Mouse (Mus musculus): ENCODE measurements around the gene Ptpn21. TPM values are rescaled to one million over a fixed set of nuclear protein-coding genes. Genes with fewer than 3 reads are reported as not detected.

Gene Ptpn21
- 2.9 and 4.9 TPM in 2 replicates for polyA plus RNA-seq (2014; fragmentation: Nextera tagmentation; extraction: Ambion mirVana)

DNA sequence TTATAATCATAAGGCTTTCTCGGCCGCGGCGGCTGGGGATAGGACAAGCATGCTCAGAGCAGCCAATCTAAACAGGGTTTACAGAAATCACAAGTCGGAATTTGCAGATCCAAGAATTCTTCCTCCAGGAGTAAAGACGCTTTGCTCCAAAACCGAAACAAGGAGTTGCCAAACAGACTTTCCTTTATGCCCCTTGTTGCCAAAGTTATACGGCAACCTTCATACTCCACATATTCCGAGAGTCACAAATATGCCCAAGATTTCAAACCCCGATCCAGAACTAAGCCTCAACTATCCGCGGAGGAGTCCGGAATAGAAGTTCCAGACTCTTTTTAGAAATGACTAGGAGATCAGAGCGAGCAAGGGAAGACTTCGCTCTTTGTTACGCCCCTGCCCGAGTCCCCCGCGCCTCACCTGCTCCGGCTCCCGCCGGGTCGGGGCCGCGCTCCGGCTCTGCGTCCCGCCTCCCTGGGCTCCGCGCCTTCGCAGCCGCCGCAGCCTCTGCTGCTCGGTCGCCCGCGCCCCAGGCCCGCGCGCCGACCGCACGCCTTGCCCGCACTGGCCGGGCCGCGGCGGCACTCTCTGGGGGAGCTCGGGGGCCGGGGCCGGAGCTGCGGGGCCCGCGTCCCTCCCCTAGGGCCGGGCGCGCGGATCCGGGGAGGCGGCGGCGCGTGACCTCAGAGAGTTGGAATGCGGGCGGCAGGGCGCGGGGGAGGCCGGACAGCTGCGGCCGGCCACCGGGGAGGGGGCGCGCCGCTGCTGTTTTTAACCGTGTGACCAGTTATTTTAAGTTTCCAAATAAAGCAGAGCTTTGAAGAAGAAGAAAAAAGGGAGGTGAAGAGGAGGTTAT lies at the start of gene Ptpn21:
Gene Ptpn21, minus strand, starts transcription at position 455 of the 850 bp plus-strand sequence.
- Histone ChIP-seq H3K4me3 (replicated peaks; ENCODE audit: low read length) (peak within 1 kb of the TSS; percentile 62), H3K9me3 (ENCODE audit: control insufficient read depth, low read length) (no peaks in the 10 kb centered on the region), H3K4me2 (replicated peaks) (peak within 1 kb of the TSS; percentile 69), H3K36me3 (replicated peaks; ENCODE audit: control insufficient read depth, insufficient read depth) (no peaks in the 10 kb centered on the region), H3K27ac (no peak within 1 kb of the TSS), H3K9ac (peak within 1 kb of the TSS; percentile 67), H3K27me3 (ENCODE audit: control insufficient read depth, insufficient read depth, low read length) (peaks cover 22% of the 10 kb centered on the region), H3K4me1 (replicated peaks; ENCODE audit: control insufficient read depth, insufficient read depth, low read length) (peaks cover 23% of the 10 kb centered on the region; the same call in 1 of the 2 replicates)
- under 1% methylated on average over 75 of the region's 75 CpGs for WGBS
- DNase-seq (ENCODE audit: low spot score): peak; percentile 57
- ATAC-seq (ENCODE audit: low FRiP score): peak; percentile 14; the same call in 1 of the 2 replicates

DNA sequence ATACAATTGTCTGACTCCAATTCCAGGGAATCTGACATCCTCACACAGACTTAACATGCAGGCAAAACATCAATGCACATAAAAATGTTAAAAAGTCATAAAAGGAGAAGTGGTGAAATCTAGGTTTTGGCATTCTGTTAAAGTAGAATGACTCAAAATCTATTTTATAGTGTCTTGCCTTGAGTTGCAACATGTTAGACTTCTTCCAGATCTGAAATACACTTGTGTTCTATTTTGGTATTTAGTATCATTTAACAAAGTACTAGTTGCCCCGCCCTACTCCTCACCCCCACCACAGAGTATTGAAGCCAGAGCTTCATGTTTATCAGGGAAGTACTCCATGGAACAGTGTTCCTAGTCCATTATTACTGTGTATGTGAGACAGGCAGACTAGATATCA lies 47.0 kb upstream of the Ptpn21 start:
- Histone ChIP-seq H3K4me1 (replicated peaks; ENCODE audit: control insufficient read depth, insufficient read depth, low read length) (no peaks in the 10 kb centered on the region), H3K36me3 (replicated peaks; ENCODE audit: control insufficient read depth, insufficient read depth) (peaks cover 95% of the 10 kb centered on the region), H3K27ac (no peak overlapping the region), H3K9me3 (ENCODE audit: control insufficient read depth, low read length) (no peaks in the 10 kb centered on the region), H3K9ac (no peak overlapping the region), H3K27me3 (ENCODE audit: control insufficient read depth, insufficient read depth, low read length) (no peaks in the 10 kb centered on the region), H3K4me3 (replicated peaks; ENCODE audit: low read length) (no peak overlapping the region), H3K4me2 (replicated peaks) (no peak overlapping the region)
- ATAC-seq (ENCODE audit: low FRiP score): no peak
- WGBS: 100% methylated on average over 1 of the region's 1 CpGs
- DNase-seq (ENCODE audit: low spot score): no peak

DNA sequence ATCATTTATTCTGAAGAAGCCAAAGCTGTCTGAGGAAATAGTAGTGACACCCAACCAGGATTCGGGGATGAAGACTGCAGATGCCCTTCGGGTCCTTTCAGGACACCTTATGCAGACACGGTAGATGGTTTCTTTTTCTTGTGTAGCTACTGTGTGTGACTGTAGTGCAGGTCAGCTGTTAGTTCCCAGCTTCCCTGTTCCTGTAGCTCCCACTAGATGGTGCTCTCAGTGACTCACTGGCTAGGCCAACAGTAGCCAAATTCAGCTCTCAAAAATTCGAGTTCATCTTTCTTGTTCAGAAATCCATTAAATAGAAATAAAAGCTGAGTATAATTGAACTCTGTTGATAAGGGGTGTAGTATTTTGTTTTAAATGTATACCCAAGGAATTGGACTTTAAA lies 41.9 kb upstream of the Ptpn21 start:
- Histone ChIP-seq H3K4me1 (replicated peaks; ENCODE audit: control insufficient read depth, insufficient read depth, low read length) (no peaks in the 10 kb centered on the region), H3K9me3 (ENCODE audit: control insufficient read depth, low read length) (no peaks in the 10 kb centered on the region), H3K27ac (no peak overlapping the region), H3K9ac (no peak overlapping the region), H3K36me3 (replicated peaks; ENCODE audit: control insufficient read depth, insufficient read depth) (peaks cover 92% of the 10 kb centered on the region), H3K4me3 (replicated peaks; ENCODE audit: low read length) (no peak overlapping the region), H3K4me2 (replicated peaks) (no peak overlapping the region), H3K27me3 (ENCODE audit: control insufficient read depth, insufficient read depth, low read length) (no peaks in the 10 kb centered on the region)
- 0 out of 2 replicates have a peak, but pooled peaks have one; percentile 40 for ATAC-seq (ENCODE audit: low FRiP score)
- DNase-seq (ENCODE audit: low spot score): peak; percentile 58
- 78% methylated on average over 4 of the region's 4 CpGs for WGBS

DNA sequence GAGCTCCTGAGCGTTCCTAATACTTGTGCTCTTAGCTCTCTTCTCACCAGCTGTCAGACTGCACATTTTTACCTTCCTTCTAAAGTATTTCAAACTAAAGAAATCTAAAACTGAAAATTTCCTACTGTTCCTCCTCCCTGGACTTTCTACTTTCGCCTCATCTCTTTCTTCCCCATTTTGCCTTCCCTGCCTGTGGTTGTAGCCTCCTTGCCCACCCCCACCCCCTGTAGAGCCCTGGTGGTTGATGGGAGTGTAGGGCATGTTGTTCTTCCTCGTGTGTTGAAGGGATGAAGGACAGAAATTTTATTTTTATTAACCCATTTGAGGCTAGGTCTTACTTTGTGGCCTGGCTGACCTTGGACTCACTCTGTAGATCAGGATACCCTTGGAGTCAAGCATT lies 40.3 kb upstream of the Ptpn21 start:
- H3K9ac ChIP-seq: no peak overlapping the region
- 81% methylated on average over 3 of the region's 3 CpGs for whole genome bisulfite sequencing
- DNase-seq (ENCODE audit: low spot score) (no peak), ATAC-seq (ENCODE audit: low FRiP score) (no peak)
- no peak overlapping the region for H3K27ac ChIP-seq
- H3K4me3 ChIP-seq (replicated peaks; ENCODE audit: low read length): no peak overlapping the region
- H3K27me3 ChIP-seq (ENCODE audit: control insufficient read depth, insufficient read depth, low read length): no peaks in the 10 kb centered on the region
- peaks cover 91% of the 10 kb centered on the region for H3K36me3 ChIP-seq (replicated peaks; ENCODE audit: control insufficient read depth, insufficient read depth)
- H3K4me1 ChIP-seq (replicated peaks; ENCODE audit: control insufficient read depth, insufficient read depth, low read length): no peaks in the 10 kb centered on the region
- no peak overlapping the region for H3K4me2 ChIP-seq (replicated peaks)
- no peaks in the 10 kb centered on the region for H3K9me3 ChIP-seq (ENCODE audit: control insufficient read depth, low read length)

DNA sequence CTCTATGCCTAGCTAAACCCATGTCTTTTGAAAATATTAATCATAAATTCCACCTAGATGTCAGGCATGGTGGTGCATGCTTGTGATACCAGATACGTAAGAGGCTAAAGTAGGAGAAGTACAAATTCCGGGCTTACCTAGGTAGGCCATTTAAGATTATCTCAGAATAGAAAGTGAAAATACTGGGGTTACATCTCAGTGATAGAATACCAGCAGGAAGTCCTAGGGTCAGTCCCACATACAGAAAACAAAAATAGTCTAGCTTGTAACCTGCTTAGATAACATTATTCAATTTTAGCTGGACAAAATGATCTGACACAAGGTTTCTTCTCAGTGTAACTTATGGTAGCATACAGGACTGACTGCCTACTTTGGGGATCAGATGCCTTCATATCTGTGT lies 29.0 kb upstream of the Ptpn21 start:
- H3K27me3 ChIP-seq (ENCODE audit: control insufficient read depth, insufficient read depth, low read length): no peaks in the 10 kb centered on the region
- H3K36me3 ChIP-seq (replicated peaks; ENCODE audit: control insufficient read depth, insufficient read depth): peaks cover 87% of the 10 kb centered on the region
- H3K4me2 ChIP-seq (replicated peaks): no peak overlapping the region
- DNase-seq (ENCODE audit: low spot score): no peak
- 96% methylated on average over 2 of the region's 2 CpGs for WGBS
- no peaks in the 10 kb centered on the region for H3K9me3 ChIP-seq (ENCODE audit: control insufficient read depth, low read length)
- no peak overlapping the region for H3K27ac ChIP-seq
- no peak overlapping the region for H3K9ac ChIP-seq
- ATAC-seq (ENCODE audit: low FRiP score): no peak
- H3K4me3 ChIP-seq (replicated peaks; ENCODE audit: low read length): no peak overlapping the region
- no peaks in the 10 kb centered on the region for H3K4me1 ChIP-seq (replicated peaks; ENCODE audit: control insufficient read depth, insufficient read depth, low read length)

DNA sequence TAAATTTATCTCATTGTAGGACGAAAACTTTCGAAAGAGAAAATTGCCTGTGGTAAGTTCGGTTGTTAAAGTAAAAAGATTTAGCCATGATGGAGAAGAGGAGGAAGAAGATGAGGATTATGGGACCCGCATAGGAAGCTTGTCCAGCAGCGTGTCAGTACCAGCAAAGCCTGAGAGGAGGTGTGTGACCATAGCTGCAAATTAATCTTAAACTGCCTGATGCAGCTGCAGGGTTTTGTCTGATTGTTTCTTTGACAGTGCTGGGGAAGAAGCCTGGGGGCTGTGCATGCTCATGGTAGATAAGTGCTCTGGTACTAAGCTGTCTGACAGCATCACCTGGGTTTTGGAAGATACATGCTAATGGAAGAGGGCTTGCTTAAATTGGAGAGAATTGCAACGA lies 22.5 kb upstream of the Ptpn21 start:
- WGBS: 94% methylated on average over 6 of the region's 6 CpGs
- DNase-seq (ENCODE audit: low spot score): no peak
- ATAC-seq (ENCODE audit: low FRiP score): no peak
- Histone ChIP-seq H3K27me3 (ENCODE audit: control insufficient read depth, insufficient read depth, low read length) (no peaks in the 10 kb centered on the region), H3K27ac (no peak overlapping the region), H3K4me2 (replicated peaks) (no peak overlapping the region), H3K36me3 (replicated peaks; ENCODE audit: control insufficient read depth, insufficient read depth) (peaks cover 95% of the 10 kb centered on the region), H3K9ac (no peak overlapping the region), H3K9me3 (ENCODE audit: control insufficient read depth, low read length) (no peaks in the 10 kb centered on the region), H3K4me3 (replicated peaks; ENCODE audit: low read length) (no peak overlapping the region), H3K4me1 (replicated peaks; ENCODE audit: control insufficient read depth, insufficient read depth, low read length) (no peaks in the 10 kb centered on the region)

DNA sequence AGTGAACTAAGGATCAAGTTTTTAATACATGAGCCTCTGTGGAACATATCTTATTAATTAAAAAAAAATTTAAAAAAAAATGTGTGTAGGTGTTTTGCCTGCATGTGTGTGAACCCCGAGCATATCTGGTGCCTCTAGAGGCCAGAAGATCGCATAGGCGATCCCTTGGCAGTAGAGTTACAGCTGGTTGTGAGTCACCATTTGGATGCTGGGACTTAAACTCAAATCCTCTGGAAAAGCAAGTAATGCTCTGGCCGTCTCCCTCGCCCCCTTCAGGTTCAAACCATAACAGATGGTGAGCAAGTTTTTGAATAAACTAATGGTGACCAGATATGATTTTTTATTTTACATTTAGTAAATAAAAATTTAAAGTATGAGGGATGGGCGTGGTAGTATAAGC lies 20.4 kb upstream of the Ptpn21 start:
- H3K9me3 ChIP-seq (ENCODE audit: control insufficient read depth, low read length): no peaks in the 10 kb centered on the region
- H3K36me3 ChIP-seq (replicated peaks; ENCODE audit: control insufficient read depth, insufficient read depth): peaks cover 94% of the 10 kb centered on the region
- 87% methylated on average over 6 of the region's 6 CpGs for WGBS
- no peak overlapping the region for H3K4me2 ChIP-seq (replicated peaks)
- H3K27me3 ChIP-seq (ENCODE audit: control insufficient read depth, insufficient read depth, low read length): no peaks in the 10 kb centered on the region
- H3K27ac ChIP-seq: no peak overlapping the region
- no peak overlapping the region for H3K9ac ChIP-seq
- ATAC-seq (ENCODE audit: low FRiP score) (no peak), DNase-seq (ENCODE audit: low spot score) (no peak)
- no peak overlapping the region for H3K4me3 ChIP-seq (replicated peaks; ENCODE audit: low read length)
- no peaks in the 10 kb centered on the region for H3K4me1 ChIP-seq (replicated peaks; ENCODE audit: control insufficient read depth, insufficient read depth, low read length)

DNA sequence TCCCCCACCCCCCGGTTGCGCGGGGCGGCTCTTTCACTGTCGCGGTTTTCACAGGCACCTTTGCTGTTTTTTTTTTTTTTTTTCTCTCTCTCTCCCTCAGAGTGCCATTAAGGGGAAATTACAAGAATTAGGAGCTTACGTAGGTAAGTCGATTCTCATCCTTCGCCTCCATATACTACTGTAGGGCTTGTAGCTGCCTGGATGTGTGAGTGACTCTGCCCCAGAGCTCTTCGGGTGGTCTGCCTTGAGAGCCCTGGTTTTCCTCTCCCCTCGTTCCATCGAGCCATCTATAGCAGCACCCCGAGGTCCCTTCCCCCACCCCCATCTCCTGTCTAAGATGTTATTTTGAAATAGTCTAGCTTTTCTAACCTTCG lies 10.2 kb upstream of the Ptpn21 start:
- Histone ChIP-seq H3K36me3 (replicated peaks; ENCODE audit: control insufficient read depth, insufficient read depth) (no peaks in the 10 kb centered on the region), H3K27ac (peak overlapping the region; percentile 90), H3K4me1 (replicated peaks; ENCODE audit: control insufficient read depth, insufficient read depth, low read length) (peaks cover 21% of the 10 kb centered on the region), H3K9me3 (ENCODE audit: control insufficient read depth, low read length) (no peaks in the 10 kb centered on the region), H3K4me2 (replicated peaks) (peak overlapping the region; percentile 60), H3K4me3 (replicated peaks; ENCODE audit: low read length) (peak overlapping the region; percentile 85), H3K27me3 (ENCODE audit: control insufficient read depth, insufficient read depth, low read length) (no peaks in the 10 kb centered on the region), H3K9ac (peak overlapping the region; percentile 89)
- DNase-seq (ENCODE audit: low spot score) (no peak), ATAC-seq (ENCODE audit: low FRiP score) (peak; percentile 54)
- WGBS: 1% methylated on average over 11 of the region's 14 CpGs

DNA sequence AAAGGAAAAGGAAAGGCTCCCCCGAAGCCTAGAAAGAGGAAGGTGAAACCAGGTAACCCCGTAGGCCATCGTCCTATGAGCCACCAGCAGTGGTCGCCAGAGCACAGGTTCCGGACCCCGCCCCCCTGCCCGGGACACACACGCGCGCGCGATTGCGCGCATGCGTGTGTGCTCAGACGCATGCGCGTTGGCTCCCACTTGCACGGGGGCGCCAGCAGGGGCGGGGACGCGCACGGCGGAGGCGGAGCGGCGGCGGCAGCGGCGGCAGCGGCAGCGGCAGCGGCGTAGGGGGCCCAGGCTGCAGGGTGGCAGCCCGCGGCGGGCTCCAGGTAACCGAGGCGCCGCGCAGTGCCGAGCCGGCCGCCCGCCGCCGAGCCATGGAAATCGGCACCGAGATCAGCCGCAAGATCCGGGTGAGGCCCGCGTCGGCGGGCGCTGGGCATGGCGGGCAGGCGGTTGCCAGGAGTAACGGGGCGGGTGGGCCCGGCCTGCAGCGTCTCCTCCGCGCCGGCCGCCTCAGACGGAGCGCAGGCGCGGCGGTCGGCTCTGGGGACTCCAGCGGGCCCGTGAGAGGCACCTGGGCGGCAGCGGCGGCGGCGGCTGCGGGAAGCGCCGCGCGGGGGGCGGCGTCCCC lies 9.7 kb upstream of the Ptpn21 start, which contains the start of gene Zc3h14:
Gene Zc3h14, plus strand, starts transcription at position 219 of the 634 bp plus-strand sequence.
- H3K27ac ChIP-seq: peak within 1 kb of the TSS; percentile 90
- H3K36me3 ChIP-seq (replicated peaks; ENCODE audit: control insufficient read depth, insufficient read depth): no peaks in the 10 kb centered on the region
- ATAC-seq (ENCODE audit: low FRiP score) (peak; percentile 90), DNase-seq (ENCODE audit: low spot score) (peak; percentile 97)
- under 1% methylated on average over 76 of the region's 87 CpGs for WGBS
- peak within 1 kb of the TSS; percentile 60 for H3K4me2 ChIP-seq (replicated peaks)
- H3K4me3 ChIP-seq (replicated peaks; ENCODE audit: low read length): peak within 1 kb of the TSS; percentile 85
- peak within 1 kb of the TSS; percentile 89 for H3K9ac ChIP-seq
- no peaks in the 10 kb centered on the region for H3K27me3 ChIP-seq (ENCODE audit: control insufficient read depth, insufficient read depth, low read length)
- no peaks in the 10 kb centered on the region for H3K9me3 ChIP-seq (ENCODE audit: control insufficient read depth, low read length)
- peaks cover 21% of the 10 kb centered on the region for H3K4me1 ChIP-seq (replicated peaks; ENCODE audit: control insufficient read depth, insufficient read depth, low read length)
